Mouse (Mus musculus) heart, postnatal 0 days (tissue): ENCODE measurements around the gene Angel1. TPM values are rescaled to one million over a fixed set of nuclear protein-coding genes. Genes with fewer than 3 reads are reported as not detected.

Source experiments
- ATAC-seq: fragments of 200-750 bp; cut with Nextera tagmentation; 2 replicates; pipeline ENCODE4 v1.8.0; 2017; ENCODE audit warnings: low read depth, moderate number of reproducible peaks, moderate library complexity; ENCODE audit not compliant: insufficient read depth
- DNase-seq: peaks from one replicate; pipeline ENCODE4 v3.0.0-alpha.2; 2016; ENCODE audit warnings: low spot score
- H3K27ac ChIP-seq: fragments of 300-500 bp; sonication (generic); 2 replicates; pipeline ENCODE4 v1.5.1; 2014; ENCODE audit warnings: low read depth, mild to moderate bottlenecking
- H3K27me3 ChIP-seq: fragments of 300-500 bp; sonication (generic); 2 replicates; pipeline ENCODE4 v1.6.1; 2014; ENCODE audit warnings: low read length, mixed read lengths; ENCODE audit not compliant: control insufficient read depth, insufficient read depth
- H3K36me3 ChIP-seq: fragments of 300-500 bp; sonication (generic); replicated peaks from 2 replicates; pipeline ENCODE4 v1.6.1; 2014; ENCODE audit warnings: low read length, mixed read lengths; ENCODE audit not compliant: control insufficient read depth, insufficient read depth
- H3K4me1 ChIP-seq: fragments of 300-500 bp; sonication (generic); 2 replicates; pipeline ENCODE4 v1.6.1; 2014; ENCODE audit warnings: antibody characterized with exemption; ENCODE audit not compliant: control insufficient read depth, insufficient read depth
- H3K4me2 ChIP-seq: fragments of 300-500 bp; sonication (generic); 2 replicates; pipeline ENCODE4 v1.6.1; 2014; ENCODE audit warnings: low read depth, mild to moderate bottlenecking, low read length, moderate library complexity
- H3K4me3 ChIP-seq: fragments of 300-500 bp; sonication (generic); 2 replicates; pipeline ENCODE4 v1.5.1; 2014; ENCODE audit warnings: low read depth, low read length
- H3K9ac ChIP-seq: fragments of 300-500 bp; sonication (generic); replicated peaks from 2 replicates; pipeline ENCODE4 v1.6.1; 2014; ENCODE audit warnings: low read depth, low read length, mixed read lengths
- H3K9me3 ChIP-seq: fragments of 300-500 bp; sonication (generic); replicated peaks from 2 replicates; pipeline ENCODE4 v1.6.1; 2016; ENCODE audit warnings: low read length; ENCODE audit not compliant: control insufficient read depth
- CTCF ChIP-seq: IDR thresholded peaks from 2 replicates; pipeline ENCODE4 v1.5.1; 2016; ENCODE audit warnings: antibody characterized with exemption, control low read depth, low read depth
- EP300 ChIP-seq: IDR thresholded peaks from 2 replicates; pipeline ENCODE4 v1.6.1; 2016; ENCODE audit warnings: antibody characterized with exemption, low read depth
- WGBS: fragments of 180-500 bp; shearing (Covaris S2); extraction: QIAGEN DNeasy Blood & Tissue Kit; methylation state at CpG from one replicate; pipeline ENCODE4 v1.1.7; 2014; 5-methylcytosine and 5-hydroxymethylcytosine counted together
- polyA plus RNA-seq: library from polyadenylated mRNA; unstranded; fragments of >200 nt; fragmentation: Nextera tagmentation; extraction: Ambion mirVana; gene quantifications from 2 replicates; pipeline ENCODE4 v1.2.1, GENCODE M21; 2015
- total RNA-seq: library from RNA; depleted of rRNA; stranded (reverse); fragments of >200 nt; gene quantifications from 2 replicates; pipeline ENCODE4 v1.2.3, GENCODE M21; 2014; ENCODE audit warnings: low replicate concordance

Angel1 gene
- total and polyA plus RNA-seq, 2 experiments from 2014 or later = 2.2 to 4.4 TPM

DNA sequence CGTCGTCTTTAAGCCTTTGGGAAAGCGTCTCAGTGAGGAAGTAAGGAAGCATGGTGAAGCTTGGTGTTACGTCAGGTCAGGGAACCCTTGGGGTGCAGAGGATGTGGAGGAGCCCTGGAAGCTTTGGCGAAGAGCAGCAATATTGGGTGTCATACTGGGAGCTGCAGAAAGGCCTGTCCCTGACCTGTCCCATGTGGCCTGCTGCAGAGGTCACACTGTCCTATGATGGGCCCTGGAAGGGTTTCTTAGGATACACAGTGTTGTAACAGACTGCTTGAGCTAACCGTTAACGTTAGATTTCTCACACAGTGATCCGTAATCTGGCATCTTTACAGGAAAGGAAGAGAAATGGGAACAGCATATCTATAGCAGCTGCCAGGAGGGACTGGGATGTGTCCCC is 44.1 kb downstream of the Angel1 start:
- H3K36me3 ChIP-seq = no peaks in the 10 kb centered on the region
- H3K4me1 ChIP-seq = peaks cover 14% of the 10 kb centered on the region; the same call in 1 of the 2 replicates
- no peaks in the 10 kb centered on the region for H3K27me3 ChIP-seq
- WGBS = 69% methylated on average over 8 of the region's 8 CpGs
- ATAC-seq (no peak), DNase-seq (no peak)
- H3K4me3 ChIP-seq = no peak overlapping the region
- H3K4me2 ChIP-seq = peak overlapping the region; percentile 34
- H3K27ac ChIP-seq = no peak overlapping the region; the same call in 1 of the 2 replicates
- H3K9me3 ChIP-seq = no peaks in the 10 kb centered on the region
- no peak overlapping the region for H3K9ac ChIP-seq
- TF ChIP-seq CTCF (no peak), EP300 (no peak)

DNA sequence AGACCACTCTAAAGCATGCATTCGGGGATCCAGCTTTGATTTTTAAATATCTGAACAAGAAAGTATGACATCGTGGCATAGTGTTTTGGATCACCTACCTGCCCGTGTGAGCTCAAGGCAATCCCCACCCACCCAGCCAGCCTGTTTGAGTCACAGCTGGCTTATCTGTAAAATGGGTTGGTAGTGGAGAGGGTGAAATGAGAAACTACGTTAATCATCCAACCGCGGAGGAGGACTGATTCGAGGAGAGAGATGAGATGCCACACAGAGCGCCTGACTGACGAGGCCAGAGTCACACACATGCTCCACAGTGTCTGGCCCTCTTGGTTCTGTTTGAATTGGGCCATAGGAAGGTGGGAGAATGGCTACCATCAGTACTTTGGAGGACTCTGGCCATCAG is 44.6 kb downstream of the Angel1 start:
- Histone ChIP-seq H3K27ac (no peak overlapping the region), H3K4me3 (no peak overlapping the region), H3K9me3 (no peaks in the 10 kb centered on the region), H3K9ac (0 out of 2 replicates have a peak overlapping the region, but pooled peaks have one; percentile 5), H3K27me3 (no peaks in the 10 kb centered on the region), H3K4me2 (peak overlapping the region; percentile 34), H3K36me3 (no peaks in the 10 kb centered on the region), H3K4me1 (peaks cover 10% of the 10 kb centered on the region; the same call in 1 of the 2 replicates)
- 76% methylated on average over 9 of the region's 9 CpGs for WGBS
- DNase-seq = no peak
- TF ChIP-seq EP300 = no peak
- TF ChIP-seq CTCF = no peak
- ATAC-seq = no peak

DNA sequence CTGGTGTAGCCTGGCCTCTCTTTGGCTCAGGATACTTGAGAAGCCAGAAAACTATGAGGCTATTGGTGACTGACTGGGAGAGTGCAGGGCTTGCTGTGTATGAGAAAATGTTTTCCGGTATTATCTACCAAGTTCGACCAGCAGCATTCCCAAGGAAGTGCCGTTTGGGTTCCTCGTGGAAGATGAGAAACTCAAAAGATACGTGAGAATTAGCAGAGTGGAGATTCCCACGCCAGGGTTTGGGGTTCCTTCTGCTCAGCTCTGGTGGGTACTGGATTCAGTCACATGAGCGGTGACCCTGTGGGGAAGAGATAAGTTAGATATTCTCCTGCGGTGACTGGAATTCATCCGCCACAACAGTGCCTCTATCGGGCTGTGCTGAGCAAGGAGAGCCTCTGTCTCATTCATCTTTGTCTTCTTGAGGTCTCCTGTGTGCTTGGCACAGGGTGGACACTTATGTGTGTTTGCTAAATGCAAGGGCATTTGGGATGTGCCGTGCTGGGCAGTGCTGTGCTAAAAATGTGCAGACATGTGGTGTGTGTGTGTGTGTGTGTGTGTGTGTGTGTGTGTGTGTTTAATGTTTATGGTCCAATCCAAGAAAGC is 45.6 kb downstream of the Angel1 start:
- peak; percentile 12; the same call in 1 of the 2 replicates for TF ChIP-seq CTCF
- TF ChIP-seq EP300 = no peak
- H3K9ac ChIP-seq = peak overlapping the region; percentile 69; the same call in 1 of the 2 replicates
- DNase-seq (no peak), ATAC-seq (no peak)
- H3K27me3 ChIP-seq = no peaks in the 10 kb centered on the region
- no peaks in the 10 kb centered on the region for H3K36me3 ChIP-seq
- peak overlapping the region; percentile 52 for H3K27ac ChIP-seq
- peak overlapping the region; percentile 83 for H3K4me3 ChIP-seq
- 7% methylated on average over 11 of the region's 11 CpGs for WGBS
- H3K4me1 ChIP-seq = peaks cover 10% of the 10 kb centered on the region; the same call in 1 of the 2 replicates
- peak overlapping the region; percentile 98 for H3K4me2 ChIP-seq
- H3K9me3 ChIP-seq = no peaks in the 10 kb centered on the region

DNA sequence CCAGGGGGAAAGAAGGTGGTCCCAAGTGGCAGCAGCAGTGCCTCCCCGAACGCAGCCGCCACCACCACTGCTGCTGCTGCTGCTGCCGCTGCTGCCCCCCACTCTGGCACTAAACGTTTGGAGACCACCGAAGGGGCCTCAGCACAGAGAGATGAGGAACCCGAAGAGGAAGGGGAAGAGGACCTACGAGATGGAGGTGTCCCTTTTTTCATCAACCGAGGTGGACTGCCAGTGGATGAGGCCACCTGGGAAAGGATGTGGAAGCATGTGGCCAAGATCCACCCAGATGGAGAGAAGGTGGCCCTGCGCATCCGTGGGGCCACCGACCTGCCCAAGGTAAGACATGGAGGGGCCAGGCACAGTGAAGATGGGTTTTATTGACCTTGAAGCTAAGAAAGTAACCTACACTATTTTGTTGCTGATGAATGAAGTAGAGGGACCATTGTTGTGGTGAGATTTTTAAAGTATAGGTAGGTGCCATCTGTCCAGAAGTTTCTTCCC is 46.2 kb downstream of the Angel1 start:
- WGBS = 25% methylated on average over 12 of the region's 12 CpGs
- Histone ChIP-seq H3K9ac (peak overlapping the region; percentile 69; the same call in 1 of the 2 replicates), H3K27me3 (no peaks in the 10 kb centered on the region), H3K4me2 (peak overlapping the region; percentile 98), H3K4me3 (peak overlapping the region; percentile 83), H3K9me3 (no peaks in the 10 kb centered on the region), H3K4me1 (peaks cover 10% of the 10 kb centered on the region; the same call in 1 of the 2 replicates), H3K36me3 (no peaks in the 10 kb centered on the region), H3K27ac (peak overlapping the region; percentile 52)
- no peak for TF ChIP-seq EP300
- TF ChIP-seq CTCF = no peak
- no peak for DNase-seq
- no peak for ATAC-seq

DNA sequence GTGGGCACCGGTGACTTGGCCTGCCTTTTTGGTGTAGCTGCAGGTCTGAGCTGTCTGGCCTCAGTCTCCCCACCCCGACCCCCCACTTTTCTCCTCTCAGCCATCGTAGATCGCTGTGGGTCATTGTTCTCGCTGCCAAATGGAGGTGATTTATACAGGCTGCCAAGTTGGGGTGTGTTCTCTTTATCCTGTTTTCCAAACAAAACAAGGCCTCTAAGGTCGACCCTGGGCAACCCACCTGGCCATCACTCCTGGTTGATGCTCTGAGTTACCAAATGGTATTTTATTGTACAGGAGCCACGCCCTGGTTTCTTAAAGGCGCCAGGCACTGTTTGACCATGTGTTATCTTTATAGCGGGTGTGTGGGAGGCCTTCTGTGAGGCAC is 46.7 kb downstream of the Angel1 start:
- DNase-seq (no peak), ATAC-seq (no peak)
- peak overlapping the region; percentile 83 for H3K4me3 ChIP-seq
- TF ChIP-seq EP300 = no peak
- TF ChIP-seq CTCF = no peak
- H3K27me3 ChIP-seq = no peaks in the 10 kb centered on the region
- H3K9ac ChIP-seq = peak overlapping the region; percentile 69
- H3K9me3 ChIP-seq = no peaks in the 10 kb centered on the region
- H3K27ac ChIP-seq = peak overlapping the region; percentile 76
- peak overlapping the region; percentile 98 for H3K4me2 ChIP-seq
- no peaks in the 10 kb centered on the region for H3K36me3 ChIP-seq
- 4% methylated on average over 9 of the region's 9 CpGs for WGBS
- 0 out of 2 replicates have a peak, but pooled peaks cover 10% of the 10 kb centered on the region for H3K4me1 ChIP-seq
